Mouse (Mus musculus): Measurements from ENCODE around the gene Prkg1. TPM values are rescaled to one million over a fixed set of nuclear protein-coding genes. Genes with fewer than 3 reads are reported as not detected.

Gene Prkg1
- 13.7 and 15.7 TPM in 2 replicates for polyA plus RNA-seq (2014; fragmentation: Nextera tagmentation; extraction: Ambion mirVana)

- Histone ChIP-seq H3K4me1 (ENCODE audit: control insufficient read depth, insufficient read depth, low read length) (peaks cover 16% of the 10 kb centered on the region; the same call in 1 of the 2 replicates), H3K27me3 (replicated peaks; ENCODE audit: control insufficient read depth, insufficient read depth, low read length) (0 out of 2 replicates have a peak, but pooled peaks cover 3% of the 10 kb centered on the region), H3K27ac (replicated peaks; ENCODE audit: low read depth, low read length) (peak within 1 kb of the TSS; percentile 65), H3K4me3 (ENCODE audit: low read depth, low read length) (peak within 1 kb of the TSS; percentile 68), H3K9ac (ENCODE audit: low read depth, low read length) (peak within 1 kb of the TSS; percentile 64), H3K4me2 (ENCODE audit: low read depth, low read length) (peak within 1 kb of the TSS; percentile 99), H3K36me3 (ENCODE audit: control insufficient read depth, insufficient read depth, low read length) (no peaks in the 10 kb centered on the region), H3K9me3 (ENCODE audit: control insufficient read depth, low read length) (no peaks in the 10 kb centered on the region)
- ATAC-seq (ENCODE audit: low read depth): peak; percentile 83
- peak; percentile 73 for DNase-seq (ENCODE audit: low spot score)
- 0% methylated on average over 14 of the region's 23 CpGs for WGBS
These were observed at the start of gene Prkg1 for GRCm38 (mm10) chr19:31764801-31765340. Gene Prkg1 (minus strand): TSS chr19:31765033.

- Histone ChIP-seq H3K9me3 (ENCODE audit: control insufficient read depth, low read length) (no peaks in the 10 kb centered on the region), H3K36me3 (ENCODE audit: control insufficient read depth, insufficient read depth, low read length) (no peaks in the 10 kb centered on the region), H3K4me3 (ENCODE audit: low read depth, low read length) (no peak overlapping the region), H3K27me3 (replicated peaks; ENCODE audit: control insufficient read depth, insufficient read depth, low read length) (no peaks in the 10 kb centered on the region), H3K9ac (ENCODE audit: low read depth, low read length) (no peak overlapping the region), H3K27ac (replicated peaks; ENCODE audit: low read depth, low read length) (no peak overlapping the region), H3K4me2 (ENCODE audit: low read depth, low read length) (no peak overlapping the region), H3K4me1 (ENCODE audit: control insufficient read depth, insufficient read depth, low read length) (no peaks in the 10 kb centered on the region)
- WGBS: 64% methylated on average over 4 of the region's 4 CpGs
- DNase-seq (ENCODE audit: low spot score) (no peak), ATAC-seq (ENCODE audit: low read depth) (no peak)
These were observed 48.3 kb upstream of the Prkg1 start for GRCm38 (mm10) chr19:31813087-31813486.

GRCm38 (mm10) chr19:31811371-31811770 is 46.5 kb upstream of the Prkg1 start:
- H3K4me1 ChIP-seq (ENCODE audit: control insufficient read depth, insufficient read depth, low read length): no peaks in the 10 kb centered on the region
- no peak overlapping the region for H3K9ac ChIP-seq (ENCODE audit: low read depth, low read length)
- no peak overlapping the region for H3K4me3 ChIP-seq (ENCODE audit: low read depth, low read length)
- DNase-seq (ENCODE audit: low spot score) (peak; percentile 47), ATAC-seq (ENCODE audit: low read depth) (no peak)
- no peaks in the 10 kb centered on the region for H3K36me3 ChIP-seq (ENCODE audit: control insufficient read depth, insufficient read depth, low read length)
- H3K4me2 ChIP-seq (ENCODE audit: low read depth, low read length): no peak overlapping the region
- H3K27me3 ChIP-seq (replicated peaks; ENCODE audit: control insufficient read depth, insufficient read depth, low read length): no peaks in the 10 kb centered on the region
- no peak overlapping the region for H3K27ac ChIP-seq (replicated peaks; ENCODE audit: low read depth, low read length)
- no peaks in the 10 kb centered on the region for H3K9me3 ChIP-seq (ENCODE audit: control insufficient read depth, low read length)
- 26% methylated on average over 5 of the region's 5 CpGs for WGBS

GRCm38 (mm10) chr19:31805391-31805790 is 40.6 kb upstream of the Prkg1 start:
- Histone ChIP-seq H3K27ac (replicated peaks; ENCODE audit: low read depth, low read length) (no peak overlapping the region), H3K27me3 (replicated peaks; ENCODE audit: control insufficient read depth, insufficient read depth, low read length) (no peaks in the 10 kb centered on the region), H3K36me3 (ENCODE audit: control insufficient read depth, insufficient read depth, low read length) (no peaks in the 10 kb centered on the region), H3K9ac (ENCODE audit: low read depth, low read length) (no peak overlapping the region), H3K4me1 (ENCODE audit: control insufficient read depth, insufficient read depth, low read length) (no peaks in the 10 kb centered on the region), H3K4me3 (ENCODE audit: low read depth, low read length) (no peak overlapping the region), H3K4me2 (ENCODE audit: low read depth, low read length) (no peak overlapping the region), H3K9me3 (ENCODE audit: control insufficient read depth, low read length) (no peaks in the 10 kb centered on the region)
- DNase-seq (ENCODE audit: low spot score): no peak
- no peak for ATAC-seq (ENCODE audit: low read depth)
- 67% methylated on average over 7 of the region's 7 CpGs for whole genome bisulfite sequencing

- WGBS: 51% methylated on average over 9 of the region's 9 CpGs
- Histone ChIP-seq H3K4me3 (ENCODE audit: low read depth, low read length) (no peak overlapping the region), H3K9me3 (ENCODE audit: control insufficient read depth, low read length) (no peaks in the 10 kb centered on the region), H3K36me3 (ENCODE audit: control insufficient read depth, insufficient read depth, low read length) (no peaks in the 10 kb centered on the region), H3K27ac (replicated peaks; ENCODE audit: low read depth, low read length) (no peak overlapping the region), H3K9ac (ENCODE audit: low read depth, low read length) (no peak overlapping the region), H3K4me2 (ENCODE audit: low read depth, low read length) (no peak overlapping the region), H3K27me3 (replicated peaks; ENCODE audit: control insufficient read depth, insufficient read depth, low read length) (no peaks in the 10 kb centered on the region), H3K4me1 (ENCODE audit: control insufficient read depth, insufficient read depth, low read length) (no peaks in the 10 kb centered on the region)
- DNase-seq (ENCODE audit: low spot score): peak; percentile 40
- no peak for ATAC-seq (ENCODE audit: low read depth)
These were observed 30.7 kb upstream of the Prkg1 start for GRCm38 (mm10) chr19:31795485-31796046.

- H3K4me2 ChIP-seq (ENCODE audit: low read depth, low read length): no peak overlapping the region
- ATAC-seq (ENCODE audit: low read depth): no peak
- no peaks in the 10 kb centered on the region for H3K4me1 ChIP-seq (ENCODE audit: control insufficient read depth, insufficient read depth, low read length)
- H3K27me3 ChIP-seq (replicated peaks; ENCODE audit: control insufficient read depth, insufficient read depth, low read length): no peaks in the 10 kb centered on the region
- no peak for DNase-seq (ENCODE audit: low spot score)
- no peak overlapping the region for H3K4me3 ChIP-seq (ENCODE audit: low read depth, low read length)
- H3K9me3 ChIP-seq (ENCODE audit: control insufficient read depth, low read length): no peaks in the 10 kb centered on the region
- no peak overlapping the region for H3K9ac ChIP-seq (ENCODE audit: low read depth, low read length)
- H3K27ac ChIP-seq (replicated peaks; ENCODE audit: low read depth, low read length): no peak overlapping the region
- WGBS: 58% methylated on average over 3 of the region's 3 CpGs
- H3K36me3 ChIP-seq (ENCODE audit: control insufficient read depth, insufficient read depth, low read length): no peaks in the 10 kb centered on the region
These were observed 26.9 kb upstream of the Prkg1 start for GRCm38 (mm10) chr19:31791724-31792123.

GRCm38 (mm10) chr19:31781521-31782018 is 16.7 kb upstream of the Prkg1 start:
- no peaks in the 10 kb centered on the region for H3K4me1 ChIP-seq (ENCODE audit: control insufficient read depth, insufficient read depth, low read length)
- H3K27me3 ChIP-seq (replicated peaks; ENCODE audit: control insufficient read depth, insufficient read depth, low read length): no peaks in the 10 kb centered on the region
- H3K36me3 ChIP-seq (ENCODE audit: control insufficient read depth, insufficient read depth, low read length): no peaks in the 10 kb centered on the region
- ATAC-seq (ENCODE audit: low read depth) (no peak), DNase-seq (ENCODE audit: low spot score) (no peak)
- no peak overlapping the region for H3K9ac ChIP-seq (ENCODE audit: low read depth, low read length)
- no peaks in the 10 kb centered on the region for H3K9me3 ChIP-seq (ENCODE audit: control insufficient read depth, low read length)
- H3K4me2 ChIP-seq (ENCODE audit: low read depth, low read length): no peak overlapping the region
- WGBS: 89% methylated on average over 3 of the region's 3 CpGs
- H3K4me3 ChIP-seq (ENCODE audit: low read depth, low read length): no peak overlapping the region
- no peak overlapping the region for H3K27ac ChIP-seq (replicated peaks; ENCODE audit: low read depth, low read length)

- Histone ChIP-seq H3K4me3 (ENCODE audit: low read depth, low read length) (no peak overlapping the region), H3K9ac (ENCODE audit: low read depth, low read length) (no peak overlapping the region), H3K4me1 (ENCODE audit: control insufficient read depth, insufficient read depth, low read length) (no peaks in the 10 kb centered on the region), H3K4me2 (ENCODE audit: low read depth, low read length) (no peak overlapping the region), H3K27ac (replicated peaks; ENCODE audit: low read depth, low read length) (no peak overlapping the region), H3K9me3 (ENCODE audit: control insufficient read depth, low read length) (no peaks in the 10 kb centered on the region), H3K36me3 (ENCODE audit: control insufficient read depth, insufficient read depth, low read length) (no peaks in the 10 kb centered on the region), H3K27me3 (replicated peaks; ENCODE audit: control insufficient read depth, insufficient read depth, low read length) (no peaks in the 10 kb centered on the region)
- ATAC-seq (ENCODE audit: low read depth) (no peak), DNase-seq (ENCODE audit: low spot score) (no peak)
- 52% methylated on average over 2 of the region's 2 CpGs for WGBS
These were observed 16.2 kb upstream of the Prkg1 start for GRCm38 (mm10) chr19:31781077-31781476.

GRCm38 (mm10) chr19:31780222-31780621 is 15.4 kb upstream of the Prkg1 start:
- no peaks in the 10 kb centered on the region for H3K36me3 ChIP-seq (ENCODE audit: control insufficient read depth, insufficient read depth, low read length)
- H3K4me2 ChIP-seq (ENCODE audit: low read depth, low read length): no peak overlapping the region
- WGBS: 94% methylated on average over 1 of the region's 1 CpGs
- DNase-seq (ENCODE audit: low spot score) (no peak), ATAC-seq (ENCODE audit: low read depth) (no peak)
- no peaks in the 10 kb centered on the region for H3K9me3 ChIP-seq (ENCODE audit: control insufficient read depth, low read length)
- H3K4me3 ChIP-seq (ENCODE audit: low read depth, low read length): no peak overlapping the region
- no peak overlapping the region for H3K9ac ChIP-seq (ENCODE audit: low read depth, low read length)
- H3K27me3 ChIP-seq (replicated peaks; ENCODE audit: control insufficient read depth, insufficient read depth, low read length): no peaks in the 10 kb centered on the region
- H3K27ac ChIP-seq (replicated peaks; ENCODE audit: low read depth, low read length): no peak overlapping the region
- H3K4me1 ChIP-seq (ENCODE audit: control insufficient read depth, insufficient read depth, low read length): no peaks in the 10 kb centered on the region

Measured in embryonic facial prominence, embryonic 14.5 days (tissue).